Mouse (Mus musculus) forebrain, embryonic 13.5 days (tissue): ENCODE data around the gene Rexo1. TPM values are rescaled to one million over a fixed set of nuclear protein-coding genes. Genes with fewer than 3 reads are reported as not detected.
A peak's percentile ranks its signal among the peaks of the same experiment; 100 is the strongest.

ENCODE experiments used
- ATAC-seq: fragments of 200-750 bp; cut with Nextera tagmentation; 2 replicates; pipeline ENCODE4 v1.8.0; 2017
- H3K27ac ChIP-seq: fragments of 300-500 bp; sonication (generic); 2 replicates; pipeline ENCODE4 v1.5.1; 2015; ENCODE audit warnings: inconsistent platforms, mild to moderate bottlenecking, moderate library complexity
- H3K27me3 ChIP-seq: fragments of 300-500 bp; sonication (generic); 2 replicates; pipeline ENCODE4 v1.6.1; 2015; ENCODE audit warnings: mild to moderate bottlenecking, inconsistent platforms
- H3K36me3 ChIP-seq: fragments of 300-500 bp; sonication (generic); 2 replicates; pipeline ENCODE4 v1.6.1; 2015; ENCODE audit warnings: mild to moderate bottlenecking, inconsistent platforms; ENCODE audit not compliant: poor library complexity, severe bottlenecking
- H3K4me1 ChIP-seq: fragments of 300-500 bp; sonication (generic); 2 replicates; pipeline ENCODE4 v1.6.1; 2015; ENCODE audit warnings: inconsistent platforms
- H3K4me2 ChIP-seq: fragments of 300-500 bp; sonication (generic); 2 replicates; pipeline ENCODE4 v1.6.1; 2015; ENCODE audit warnings: inconsistent platforms, mild to moderate bottlenecking, moderate library complexity
- H3K4me3 ChIP-seq: fragments of 300-500 bp; sonication (generic); 2 replicates; pipeline ENCODE4 v1.5.1; 2015; ENCODE audit warnings: mild to moderate bottlenecking, inconsistent platforms
- H3K9ac ChIP-seq: fragments of 300-500 bp; sonication (generic); 2 replicates; pipeline ENCODE4 v1.6.1; 2015; ENCODE audit warnings: mild to moderate bottlenecking, inconsistent platforms
- H3K9me3 ChIP-seq: fragments of 300-500 bp; sonication (generic); replicated peaks from 2 replicates; pipeline ENCODE4 v1.6.1; 2016; ENCODE audit warnings: inconsistent platforms
- WGBS: fragments of 180-500 bp; shearing (Covaris S2); methylation state at CpG from one replicate; pipeline ENCODE4 v1.1.7; 2015; 5-methylcytosine and 5-hydroxymethylcytosine counted together
- polyA plus RNA-seq: library from polyadenylated mRNA; unstranded; fragments of >200 nt; fragmentation: Nextera tagmentation; extraction: Ambion mirVana; gene quantifications from 2 replicates; pipeline ENCODE4 v1.2.1, GENCODE M21; 2015

Gene Rexo1
- polyA plus RNA-seq, 1 experiment from 2014 or later, result 27.5 TPM

DNA sequence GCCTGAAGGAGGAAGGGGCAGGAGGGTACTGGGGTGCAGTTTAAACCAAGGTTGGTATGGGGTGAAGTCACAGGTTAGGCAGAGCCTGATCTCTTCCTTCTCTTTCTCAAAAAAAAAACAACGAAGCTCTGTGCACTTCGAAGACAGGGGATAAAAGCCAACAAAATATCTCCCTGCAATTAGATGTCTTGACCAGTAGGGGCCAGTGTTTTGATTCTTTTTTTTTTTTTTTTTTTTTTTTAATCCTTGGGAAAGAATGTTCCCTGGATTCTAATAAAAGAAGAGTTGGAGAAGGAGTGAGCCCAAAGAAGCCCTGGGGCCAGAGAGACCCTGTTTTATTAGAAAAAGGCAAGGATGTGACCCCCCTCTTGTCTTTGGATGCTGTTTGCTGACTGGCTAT, 42.1 kb downstream of the Rexo1 start:
- Histone ChIP-seq H3K4me3 (no peak overlapping the region), H3K4me1 (no peaks in the 10 kb centered on the region), H3K9me3 (peaks cover 8% of the 10 kb centered on the region; the same call in 1 of the 2 replicates), H3K9ac (no peak overlapping the region), H3K36me3 (no peaks in the 10 kb centered on the region), H3K27ac (no peak overlapping the region), H3K4me2 (no peak overlapping the region), H3K27me3 (peaks cover 13% of the 10 kb centered on the region; the same call in 1 of the 2 replicates)
- no peak for ATAC-seq
- 75% methylated on average over 2 of the region's 2 CpGs for WGBS

DNA sequence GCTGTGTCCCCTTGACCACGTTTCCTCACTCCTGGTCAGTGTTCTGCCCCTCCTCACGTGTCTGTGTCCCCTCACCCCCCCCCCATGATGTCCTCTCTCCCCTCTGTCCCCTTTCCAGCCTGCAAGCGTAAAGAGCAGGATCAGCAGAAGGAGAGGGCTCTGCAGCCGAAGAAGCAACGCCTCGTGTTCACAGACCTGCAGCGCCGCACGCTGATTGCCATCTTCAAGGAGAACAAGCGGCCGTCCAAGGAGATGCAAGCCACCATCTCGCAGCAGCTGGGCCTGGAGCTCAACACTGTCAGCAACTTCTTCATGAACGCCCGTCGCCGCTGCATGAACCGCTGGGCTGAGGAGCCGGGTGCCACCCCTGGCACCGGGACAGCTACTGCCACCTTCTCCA, 47.6 kb downstream of the Rexo1 start:
- peaks cover 8% of the 10 kb centered on the region; the same call in 1 of the 2 replicates for H3K4me1 ChIP-seq
- H3K4me3 ChIP-seq, result peak overlapping the region; percentile 12; the same call in 1 of the 2 replicates
- peak overlapping the region; percentile 25; the same call in 1 of the 2 replicates for H3K4me2 ChIP-seq
- H3K27me3 ChIP-seq, result peaks cover 48% of the 10 kb centered on the region
- 8% methylated on average over 19 of the region's 19 CpGs for WGBS
- ATAC-seq, result no peak
- H3K27ac ChIP-seq, result no peak overlapping the region
- H3K9ac ChIP-seq, result 0 out of 2 replicates have a peak overlapping the region, but pooled peaks have one; percentile 9
- H3K9me3 ChIP-seq, result no peaks in the 10 kb centered on the region
- no peaks in the 10 kb centered on the region for H3K36me3 ChIP-seq

DNA sequence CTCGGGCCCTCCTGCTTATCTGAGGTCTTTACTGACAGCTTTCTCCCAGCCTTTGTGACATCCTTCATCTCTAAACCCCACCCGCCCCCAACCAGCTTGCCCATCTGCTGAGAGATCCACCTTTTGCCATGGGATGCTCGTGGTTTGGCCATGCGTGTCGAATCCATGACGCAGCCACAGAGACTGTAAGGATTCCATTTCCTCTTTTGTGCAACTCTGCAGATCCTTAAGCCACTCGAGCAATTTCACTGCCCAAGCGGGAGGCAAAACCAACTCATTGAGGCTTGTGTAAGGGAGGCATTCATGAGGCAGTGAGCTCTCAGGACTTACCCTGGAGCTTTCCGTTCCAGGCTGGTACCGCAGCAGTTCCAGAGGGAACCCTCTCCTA, 51.1 kb downstream of the Rexo1 start:
- Histone ChIP-seq H3K4me2 (no peak overlapping the region), H3K9me3 (no peaks in the 10 kb centered on the region), H3K9ac (no peak overlapping the region), H3K27ac (no peak overlapping the region), H3K4me1 (peaks cover 8% of the 10 kb centered on the region; the same call in 1 of the 2 replicates), H3K4me3 (no peak overlapping the region), H3K36me3 (no peaks in the 10 kb centered on the region), H3K27me3 (peaks cover 70% of the 10 kb centered on the region)
- ATAC-seq, result no peak
- WGBS, result 56% methylated on average over 10 of the region's 10 CpGs

DNA sequence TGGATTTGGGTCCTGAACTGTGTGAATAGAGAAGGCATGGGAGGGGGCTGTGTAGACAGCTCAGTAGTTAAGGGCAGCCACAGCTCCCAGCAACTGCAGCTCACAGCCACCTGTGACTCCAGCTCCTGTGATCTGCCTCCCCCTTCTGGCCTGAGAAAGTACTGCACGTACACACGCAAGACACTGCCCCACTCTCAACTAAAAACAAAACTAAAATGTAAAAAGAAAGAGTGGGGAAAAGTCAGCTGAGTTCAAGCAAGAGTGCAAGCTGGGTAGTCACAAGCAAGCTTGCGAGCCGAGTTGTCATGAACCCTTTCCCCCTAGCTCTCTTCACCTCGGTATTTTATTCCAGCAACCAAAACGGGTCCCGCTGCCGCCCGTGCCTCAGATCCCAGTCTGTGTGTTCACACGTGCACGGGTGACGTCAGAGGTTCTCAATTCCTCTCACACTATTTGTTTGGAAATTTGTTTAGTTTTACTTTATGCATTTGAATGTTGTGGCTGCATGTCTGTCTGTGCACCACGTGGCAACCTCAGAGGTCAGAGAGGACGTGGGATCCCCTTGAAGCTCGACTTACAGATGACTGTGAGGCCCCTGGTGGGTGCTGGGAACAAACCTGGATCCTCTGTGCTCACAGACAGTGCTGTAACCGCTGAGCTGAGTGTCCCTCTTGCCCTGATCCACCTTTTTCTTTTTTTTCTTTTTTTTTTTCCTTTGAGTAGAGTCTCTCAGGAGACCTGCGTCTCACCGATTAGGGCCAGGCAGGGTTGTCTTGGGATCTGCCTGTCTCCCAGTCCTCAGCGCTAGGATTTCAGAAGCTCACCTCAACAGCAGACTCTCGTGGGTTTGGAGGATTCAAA, 51.7 kb downstream of the Rexo1 start:
- H3K4me1 ChIP-seq, result peaks cover 8% of the 10 kb centered on the region; the same call in 1 of the 2 replicates
- peak overlapping the region; percentile 0; the same call in 1 of the 2 replicates for H3K9ac ChIP-seq
- peak overlapping the region; percentile 58 for H3K4me2 ChIP-seq
- H3K36me3 ChIP-seq, result no peaks in the 10 kb centered on the region
- 10% methylated on average over 20 of the region's 20 CpGs for WGBS
- H3K27ac ChIP-seq, result no peak overlapping the region
- H3K4me3 ChIP-seq, result peak overlapping the region; percentile 26
- ATAC-seq, result peak; percentile 75; the same call in 1 of the 2 replicates
- peaks cover 71% of the 10 kb centered on the region for H3K27me3 ChIP-seq
- H3K9me3 ChIP-seq, result no peaks in the 10 kb centered on the region

DNA sequence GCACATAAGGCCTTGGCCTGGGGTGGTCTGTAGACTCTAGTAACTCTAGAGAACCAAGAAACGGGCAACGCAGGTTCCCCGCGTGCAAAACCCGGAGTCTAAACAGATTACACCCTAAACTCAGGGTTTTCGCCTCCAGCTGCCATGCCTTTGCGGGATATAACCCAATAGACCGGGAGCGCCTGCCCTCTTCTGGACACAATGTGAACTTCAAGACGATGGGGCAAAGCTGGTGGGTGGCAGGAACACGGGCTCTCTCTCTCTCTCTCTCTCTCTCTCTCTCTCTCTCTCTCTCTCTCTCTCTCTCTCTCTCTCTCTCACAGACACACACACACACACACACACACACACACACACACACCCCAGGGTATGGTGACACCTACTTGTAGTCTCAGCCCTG, 55.1 kb downstream of the Rexo1 start:
- Histone ChIP-seq H3K4me2 (no peak overlapping the region), H3K9me3 (no peaks in the 10 kb centered on the region), H3K27me3 (peaks cover 75% of the 10 kb centered on the region), H3K4me3 (no peak overlapping the region), H3K9ac (no peak overlapping the region), H3K36me3 (no peaks in the 10 kb centered on the region), H3K27ac (no peak overlapping the region), H3K4me1 (peaks cover 5% of the 10 kb centered on the region; the same call in 1 of the 2 replicates)
- WGBS, result 2% methylated on average over 11 of the region's 11 CpGs
- ATAC-seq, result 0 out of 2 replicates have a peak, but pooled peaks have one; percentile 64

DNA sequence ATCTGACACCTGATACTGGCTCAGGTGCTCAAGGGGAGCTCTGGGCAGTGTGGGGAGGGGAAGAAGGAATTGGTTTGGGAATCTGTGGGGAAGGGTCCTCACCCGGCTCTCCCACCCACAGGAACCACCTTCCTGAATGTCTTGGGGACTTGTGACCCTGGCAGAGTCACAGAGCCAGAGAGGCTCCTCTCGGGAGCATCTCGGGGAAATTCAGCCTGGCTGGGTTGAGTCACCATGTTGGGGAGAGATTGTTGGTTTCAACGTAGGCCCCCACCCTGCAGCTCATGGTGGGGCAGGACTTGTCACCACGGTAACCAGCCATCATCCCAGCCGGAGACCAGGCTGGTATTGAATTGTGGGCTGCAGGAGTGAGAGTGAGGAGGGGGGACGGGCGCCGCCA, 56.6 kb downstream of the Rexo1 start:
- Histone ChIP-seq H3K4me2 (no peak overlapping the region), H3K27me3 (peaks cover 81% of the 10 kb centered on the region), H3K36me3 (no peaks in the 10 kb centered on the region), H3K4me1 (peaks cover 3% of the 10 kb centered on the region; the same call in 1 of the 2 replicates), H3K27ac (no peak overlapping the region), H3K9me3 (no peaks in the 10 kb centered on the region), H3K9ac (no peak overlapping the region), H3K4me3 (no peak overlapping the region)
- 2% methylated on average over 6 of the region's 9 CpGs for WGBS
- ATAC-seq, result no peak

DNA sequence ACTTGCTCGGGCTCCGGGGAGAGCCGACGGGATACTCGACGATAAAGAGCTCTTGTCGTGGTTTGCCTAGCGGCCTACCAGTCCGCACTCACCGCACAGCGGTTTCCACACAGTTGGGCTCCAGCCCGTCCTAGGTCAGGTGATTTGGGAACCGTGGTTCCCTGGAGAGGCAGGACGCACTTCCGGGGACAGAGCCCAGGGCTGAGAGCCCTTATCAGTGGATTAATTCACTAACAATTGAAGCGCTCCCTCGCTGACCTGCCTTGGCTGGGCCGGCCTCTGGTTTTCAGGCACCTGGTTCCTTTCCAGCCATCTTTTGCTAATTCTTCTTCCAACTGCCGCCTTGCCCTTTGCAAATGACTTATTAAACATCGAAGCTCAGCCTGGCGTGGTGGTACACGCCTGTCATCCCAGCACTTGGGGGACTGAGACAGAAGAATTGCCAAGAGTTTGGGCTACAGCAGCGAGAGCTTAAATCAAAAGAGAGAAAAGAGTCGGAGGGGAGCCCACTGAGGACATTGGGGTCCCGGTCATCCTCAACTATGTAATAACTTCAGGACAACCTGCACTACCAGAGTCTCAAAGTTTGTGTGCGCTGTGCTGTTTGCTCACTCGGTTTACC, 57.6 kb downstream of the Rexo1 start:
- no peaks in the 10 kb centered on the region for H3K36me3 ChIP-seq
- WGBS, result 1% methylated on average over 27 of the region's 27 CpGs
- H3K4me2 ChIP-seq, result no peak overlapping the region
- H3K9me3 ChIP-seq, result no peaks in the 10 kb centered on the region
- peaks cover 88% of the 10 kb centered on the region for H3K27me3 ChIP-seq
- H3K4me3 ChIP-seq, result no peak overlapping the region
- no peak overlapping the region for H3K27ac ChIP-seq
- no peak for ATAC-seq
- H3K9ac ChIP-seq, result no peak overlapping the region
- H3K4me1 ChIP-seq, result no peaks in the 10 kb centered on the region

DNA sequence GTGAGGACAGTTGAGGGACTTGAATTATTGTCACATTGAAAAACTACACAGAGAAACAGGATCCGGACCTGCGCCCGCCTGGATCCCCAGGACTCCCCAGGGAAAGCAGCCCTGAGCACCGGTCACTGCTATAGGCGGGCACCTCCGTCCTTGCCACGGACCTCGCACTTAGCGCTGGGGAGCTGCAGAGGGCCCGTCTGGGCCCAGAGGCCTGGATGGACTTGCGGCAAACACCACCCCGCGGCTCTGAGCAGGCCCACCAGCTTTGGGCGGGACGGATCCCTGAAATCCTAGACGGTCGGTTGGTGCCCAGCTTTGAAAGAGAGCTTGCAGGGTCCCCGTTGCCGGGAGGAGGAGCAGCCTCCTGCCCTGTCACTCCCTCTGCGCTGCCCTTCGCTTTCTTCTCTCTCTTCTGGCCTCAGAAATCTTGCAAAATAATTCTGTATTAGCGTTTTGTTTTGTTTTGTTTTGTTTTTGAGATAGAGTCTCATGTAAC, 58.5 kb downstream of the Rexo1 start:
- Histone ChIP-seq H3K27me3 (peaks cover 92% of the 10 kb centered on the region), H3K9ac (no peak overlapping the region), H3K27ac (no peak overlapping the region), H3K36me3 (no peaks in the 10 kb centered on the region), H3K4me2 (no peak overlapping the region), H3K9me3 (no peaks in the 10 kb centered on the region), H3K4me3 (no peak overlapping the region), H3K4me1 (no peaks in the 10 kb centered on the region)
- no peak for ATAC-seq
- under 1% methylated on average over 22 of the region's 22 CpGs for WGBS

DNA sequence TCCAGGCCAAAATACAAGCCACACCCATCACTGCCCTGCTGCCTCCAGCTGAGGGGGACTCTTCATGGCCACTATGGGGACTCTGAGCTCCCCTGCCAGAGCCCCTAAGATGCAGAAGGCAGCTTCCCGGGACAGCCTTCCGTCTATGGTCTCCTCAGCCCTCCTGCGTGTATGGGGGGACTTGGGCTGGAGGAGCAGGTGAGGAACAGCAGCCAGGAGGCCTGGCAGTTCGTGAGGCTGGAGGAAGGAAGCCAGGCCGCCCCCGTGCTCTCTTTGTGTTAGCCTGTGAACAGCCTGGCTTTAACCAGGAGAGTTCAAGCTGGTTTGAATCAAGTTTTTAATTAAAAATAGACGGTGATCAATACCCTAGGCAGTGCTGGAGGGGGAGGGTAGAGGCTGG, 59.1 kb downstream of the Rexo1 start:
- Histone ChIP-seq H3K9me3 (no peaks in the 10 kb centered on the region), H3K36me3 (no peaks in the 10 kb centered on the region), H3K4me1 (no peaks in the 10 kb centered on the region), H3K4me2 (no peak overlapping the region), H3K27me3 (peaks cover 93% of the 10 kb centered on the region), H3K4me3 (no peak overlapping the region), H3K9ac (no peak overlapping the region), H3K27ac (no peak overlapping the region)
- 1% methylated on average over 7 of the region's 7 CpGs for WGBS
- ATAC-seq, result no peak

DNA sequence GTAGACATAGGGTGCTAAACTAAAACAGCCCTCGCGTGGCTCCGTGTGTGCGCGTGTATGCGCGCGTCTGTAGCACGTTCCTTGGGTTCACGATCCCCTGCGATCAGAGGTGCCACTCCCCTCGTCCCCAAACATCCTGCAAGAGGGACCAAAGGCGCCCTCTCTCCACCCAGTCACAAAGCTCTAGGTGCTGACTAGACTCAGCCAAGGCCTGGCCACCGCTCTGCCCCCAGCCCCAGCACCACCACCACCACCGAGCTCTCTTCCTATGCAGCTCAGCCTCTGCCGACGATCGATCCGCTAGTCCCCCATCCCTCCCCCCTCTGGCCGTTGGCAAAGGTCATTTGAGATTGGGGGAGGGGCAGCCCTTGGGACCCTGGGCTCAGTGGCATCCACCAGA, 64.9 kb downstream of the Rexo1 start:
- Histone ChIP-seq H3K27me3 (peaks cover 100% of the 10 kb centered on the region), H3K4me3 (peak overlapping the region; percentile 41; the same call in 1 of the 2 replicates), H3K9ac (no peak overlapping the region), H3K4me2 (no peak overlapping the region), H3K36me3 (no peaks in the 10 kb centered on the region), H3K4me1 (peaks cover 22% of the 10 kb centered on the region), H3K9me3 (no peaks in the 10 kb centered on the region), H3K27ac (no peak overlapping the region)
- WGBS, result under 1% methylated on average over 20 of the region's 20 CpGs
- ATAC-seq, result no peak

DNA sequence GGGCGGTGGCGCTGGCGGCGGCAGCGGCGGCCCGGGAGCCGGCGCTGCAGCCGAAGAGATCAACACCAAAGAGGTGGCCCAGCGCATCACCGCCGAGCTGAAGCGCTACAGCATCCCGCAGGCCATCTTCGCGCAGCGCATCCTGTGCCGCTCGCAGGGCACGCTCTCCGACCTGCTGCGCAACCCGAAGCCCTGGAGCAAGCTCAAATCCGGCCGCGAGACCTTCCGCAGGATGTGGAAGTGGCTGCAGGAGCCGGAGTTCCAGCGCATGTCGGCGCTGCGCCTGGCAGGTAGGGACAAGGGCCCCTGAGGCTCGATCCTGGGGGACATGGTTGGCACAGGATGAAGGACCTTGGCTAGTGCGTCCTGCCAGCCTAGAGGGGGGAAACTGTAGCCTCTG, 65.5 kb downstream of the Rexo1 start:
- Histone ChIP-seq H3K4me2 (peak overlapping the region; percentile 72), H3K9ac (peak overlapping the region; percentile 34; the same call in 1 of the 2 replicates)
- under 1% methylated on average over 35 of the region's 35 CpGs for WGBS

DNA sequence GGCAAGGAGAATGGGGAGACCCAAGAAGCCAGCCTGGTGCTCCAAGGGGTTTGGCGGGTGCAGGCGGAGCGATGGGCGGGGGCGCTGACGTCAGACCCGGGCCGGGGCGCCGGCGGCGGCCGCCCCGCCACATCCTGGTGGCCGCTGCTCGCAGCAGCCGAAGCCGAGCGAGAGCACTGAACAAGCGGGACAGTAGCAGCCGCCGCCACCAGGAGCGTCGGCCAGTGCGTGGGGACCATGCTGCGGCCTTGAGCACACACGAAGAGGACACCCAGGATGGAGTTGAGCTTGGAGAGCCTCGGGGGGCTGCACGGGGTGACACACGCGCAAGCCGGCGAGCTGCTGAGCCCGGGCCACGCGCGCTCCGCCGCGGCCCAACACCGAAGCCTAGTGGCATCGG, 66.6 kb downstream of the Rexo1 start, which contains the start of gene Onecut3:
Onecut3 (plus strand) TSS at position 104 of the 400 bp plus-strand sequence.
- no peaks in the 10 kb centered on the region for H3K9me3 ChIP-seq
- H3K4me3 ChIP-seq, result peak within 1 kb of the TSS; percentile 41
- WGBS, result under 1% methylated on average over 42 of the region's 42 CpGs
- peak; percentile 59 for ATAC-seq
- peak within 1 kb of the TSS; percentile 55 for H3K9ac ChIP-seq
- H3K4me1 ChIP-seq, result peaks cover 22% of the 10 kb centered on the region
- H3K27me3 ChIP-seq, result peaks cover 100% of the 10 kb centered on the region
- H3K4me2 ChIP-seq, result peak within 1 kb of the TSS; percentile 72
- H3K36me3 ChIP-seq, result no peaks in the 10 kb centered on the region
- H3K27ac ChIP-seq, result no peak within 1 kb of the TSS

More for the DNA sequence above, 65.5 kb downstream of the Rexo1 start:
- H3K4me3 ChIP-seq, result peak overlapping the region; percentile 41
- no peak for ATAC-seq
- peaks cover 22% of the 10 kb centered on the region for H3K4me1 ChIP-seq
- H3K9me3 ChIP-seq, result no peaks in the 10 kb centered on the region
- H3K27me3 ChIP-seq, result peaks cover 100% of the 10 kb centered on the region
- no peak overlapping the region for H3K27ac ChIP-seq
- H3K36me3 ChIP-seq, result no peaks in the 10 kb centered on the region
